Mouse (Mus musculus) G1E (cell line): Measurements from ENCODE around the gene Cyren.

Source experiments
- CTCF ChIP-seq: IDR thresholded peaks from 2 replicates; pipeline ENCODE4 v1.5.1; 2012; ENCODE audit warnings: low read depth, low read length, inconsistent platforms, mixed read lengths
- TAL1 ChIP-seq: conservative IDR thresholded peaks from 2 replicates; pipeline ENCODE4 v1.6.1; 2012; ENCODE audit warnings: low read depth, low read length, inconsistent platforms, mixed read lengths

- TF ChIP-seq CTCF (no peak), TAL1 (no peak)
Measured at GRCm38 (mm10) chr6:34861546-34862053, 16.3 kb downstream of the Cyren start.
